Mouse (Mus musculus): ENCODE measurements at regions not wholly inside any gene's neighbourhood (a gene's known extent, or its start where the extent isn't known, plus 50 kb on each side); places are given as distances from the start of the nearest gene placed in this dataset.

DNA sequence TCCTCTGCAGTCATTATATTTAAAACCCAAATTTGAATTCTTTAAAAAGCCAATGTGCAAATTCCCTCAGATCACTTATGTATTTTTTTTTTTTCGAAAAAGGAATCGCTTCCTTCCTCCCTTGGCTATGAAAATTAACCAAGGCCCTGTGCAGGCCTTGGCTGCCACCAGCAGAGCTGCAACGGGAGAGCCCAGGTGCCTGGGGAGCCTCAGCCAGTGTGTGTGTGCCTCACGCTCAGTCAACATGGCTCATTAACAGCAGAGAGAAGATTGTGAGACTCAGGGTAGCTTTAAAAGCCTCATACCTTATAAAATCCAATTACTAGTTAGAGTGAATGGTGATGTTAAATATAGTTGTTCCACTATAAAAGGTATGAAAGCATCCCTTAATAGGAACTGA is 148.6 kb downstream of the Mex3b start:
- Histone ChIP-seq H3K36me3 (ENCODE audit: control insufficient read depth, insufficient read depth) (no peaks in the 10 kb centered on the region), H3K4me2 (ENCODE audit: low read depth, low read length) (no peak overlapping the region), H3K9ac (ENCODE audit: low read depth, low read length) (no peak overlapping the region), H3K4me1 (ENCODE audit: control insufficient read depth, low read depth, low read length) (no peaks in the 10 kb centered on the region), H3K9me3 (replicated peaks; ENCODE audit: control insufficient read depth, low read length) (no peaks in the 10 kb centered on the region), H3K27me3 (ENCODE audit: control insufficient read depth, insufficient read depth, low read depth, low read length) (no peaks in the 10 kb centered on the region), H3K4me3 (ENCODE audit: low read depth, low read length) (no peak overlapping the region), H3K27ac (ENCODE audit: low read length) (no peak overlapping the region)
- ATAC-seq (ENCODE audit: low read depth) = no peak
- WGBS (ENCODE audit: insufficient replicate concordance) = 47% methylated on average over 4 of the region's 4 CpGs

- H3K27me3 ChIP-seq (ENCODE audit: control insufficient read depth, insufficient read depth, low read depth, low read length) = no peaks in the 10 kb centered on the region
- ATAC-seq (ENCODE audit: low read depth) = no peak
These were observed 149.4 kb downstream of the Mex3b start for GRCm38 (mm10) chr7:83016566-83016965.

GRCm38 (mm10) chr7:83020584-83020983 is 153.5 kb downstream of the Mex3b start:
- H3K27me3 ChIP-seq (ENCODE audit: control insufficient read depth, insufficient read depth, low read depth, low read length) = no peaks in the 10 kb centered on the region
- WGBS (ENCODE audit: insufficient replicate concordance) = 53% methylated on average over 2 of the region's 2 CpGs
- H3K4me1 ChIP-seq (ENCODE audit: control insufficient read depth, low read depth, low read length) = no peaks in the 10 kb centered on the region
- no peak overlapping the region for H3K4me2 ChIP-seq (ENCODE audit: low read depth, low read length)
- no peak overlapping the region for H3K9ac ChIP-seq (ENCODE audit: low read depth, low read length)
- no peaks in the 10 kb centered on the region for H3K36me3 ChIP-seq (ENCODE audit: control insufficient read depth, insufficient read depth)
- H3K4me3 ChIP-seq (ENCODE audit: low read depth, low read length) = no peak overlapping the region
- H3K27ac ChIP-seq (ENCODE audit: low read length) = no peak overlapping the region
- no peaks in the 10 kb centered on the region for H3K9me3 ChIP-seq (replicated peaks; ENCODE audit: control insufficient read depth, low read length)
- ATAC-seq (ENCODE audit: low read depth) = no peak

More at GRCm38 (mm10) chr7:83016566-83016965, 149.4 kb downstream of the Mex3b start:
- 24% methylated on average over 4 of the region's 4 CpGs for WGBS (ENCODE audit: insufficient replicate concordance)
- no peak overlapping the region for H3K9ac ChIP-seq (ENCODE audit: low read depth, low read length)
- no peaks in the 10 kb centered on the region for H3K4me1 ChIP-seq (ENCODE audit: control insufficient read depth, low read depth, low read length)
- no peak overlapping the region for H3K4me2 ChIP-seq (ENCODE audit: low read depth, low read length)
- no peak overlapping the region for H3K27ac ChIP-seq (ENCODE audit: low read length)
- no peak overlapping the region for H3K4me3 ChIP-seq (ENCODE audit: low read depth, low read length)
- no peaks in the 10 kb centered on the region for H3K9me3 ChIP-seq (replicated peaks; ENCODE audit: control insufficient read depth, low read length)
- H3K36me3 ChIP-seq (ENCODE audit: control insufficient read depth, insufficient read depth) = no peaks in the 10 kb centered on the region

DNA sequence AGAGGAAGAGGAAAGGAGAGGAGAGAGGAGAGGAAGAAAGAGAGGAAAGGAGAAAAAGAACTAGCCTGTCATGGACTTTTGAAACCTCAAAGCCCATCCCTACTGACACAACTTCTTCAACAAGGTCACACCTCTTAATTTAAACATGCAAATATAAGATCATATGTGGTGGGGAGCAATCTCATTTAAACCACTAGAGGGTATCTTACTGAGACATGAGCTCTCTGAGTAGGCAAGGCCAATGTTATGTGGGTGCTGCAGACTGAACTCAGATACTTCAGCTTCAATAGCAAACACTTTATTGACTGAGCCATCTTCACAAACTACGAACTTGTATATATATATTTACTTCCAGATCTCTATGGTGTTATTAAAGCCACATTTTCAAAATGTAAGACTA is 156.9 kb downstream of the Mex3b start:
- Histone ChIP-seq H3K9ac (ENCODE audit: low read depth, low read length) (no peak overlapping the region), H3K36me3 (ENCODE audit: control insufficient read depth, insufficient read depth) (no peaks in the 10 kb centered on the region), H3K4me2 (ENCODE audit: low read depth, low read length) (no peak overlapping the region), H3K4me1 (ENCODE audit: control insufficient read depth, low read depth, low read length) (no peaks in the 10 kb centered on the region), H3K9me3 (replicated peaks; ENCODE audit: control insufficient read depth, low read length) (no peaks in the 10 kb centered on the region), H3K4me3 (ENCODE audit: low read depth, low read length) (no peak overlapping the region), H3K27me3 (ENCODE audit: control insufficient read depth, insufficient read depth, low read depth, low read length) (no peaks in the 10 kb centered on the region), H3K27ac (ENCODE audit: low read length) (no peak overlapping the region)
- ATAC-seq (ENCODE audit: low read depth) = no peak
- WGBS (ENCODE audit: insufficient replicate concordance) = 73% methylated on average over 1 of the region's 1 CpGs

- 15% methylated on average over 2 of the region's 2 CpGs for WGBS (ENCODE audit: insufficient replicate concordance)
- H3K36me3 ChIP-seq (ENCODE audit: control insufficient read depth, insufficient read depth) = no peaks in the 10 kb centered on the region
These were observed 164.0 kb downstream of the Mex3b start for GRCm38 (mm10) chr7:83031101-83031500.

DNA sequence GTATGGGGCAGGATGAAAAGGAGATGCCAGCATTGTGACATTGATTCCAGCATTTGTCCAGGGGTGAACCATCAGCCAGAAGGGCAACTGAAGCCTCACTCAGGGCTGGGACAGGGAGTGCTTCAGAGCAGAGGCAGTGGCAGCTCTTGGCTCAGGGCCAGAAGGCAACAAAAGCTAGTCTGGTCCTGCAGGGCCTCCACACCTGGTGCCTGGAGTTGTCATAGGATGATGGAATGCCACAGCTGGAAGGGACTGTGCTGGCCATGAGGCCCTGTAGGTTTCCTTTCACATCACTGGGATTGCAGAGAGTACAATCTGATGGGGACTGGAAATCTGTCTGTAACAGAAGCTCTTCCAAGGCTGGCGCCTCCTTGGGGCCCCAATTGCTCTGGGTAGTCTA is 164.9 kb downstream of the Mex3b start:
- no peak for ATAC-seq (ENCODE audit: low read depth)
- Histone ChIP-seq H3K4me1 (ENCODE audit: control insufficient read depth, low read depth, low read length) (no peaks in the 10 kb centered on the region), H3K9me3 (replicated peaks; ENCODE audit: control insufficient read depth, low read length) (no peaks in the 10 kb centered on the region), H3K36me3 (ENCODE audit: control insufficient read depth, insufficient read depth) (no peaks in the 10 kb centered on the region), H3K4me3 (ENCODE audit: low read depth, low read length) (no peak overlapping the region), H3K4me2 (ENCODE audit: low read depth, low read length) (no peak overlapping the region), H3K27ac (ENCODE audit: low read length) (no peak overlapping the region), H3K27me3 (ENCODE audit: control insufficient read depth, insufficient read depth, low read depth, low read length) (no peaks in the 10 kb centered on the region), H3K9ac (ENCODE audit: low read depth, low read length) (no peak overlapping the region)
- WGBS (ENCODE audit: insufficient replicate concordance) = 64% methylated on average over 1 of the region's 1 CpGs

More at GRCm38 (mm10) chr7:83031101-83031500, 164.0 kb downstream of the Mex3b start:
- Histone ChIP-seq H3K9ac (ENCODE audit: low read depth, low read length) (no peak overlapping the region), H3K27ac (ENCODE audit: low read length) (no peak overlapping the region), H3K4me1 (ENCODE audit: control insufficient read depth, low read depth, low read length) (no peaks in the 10 kb centered on the region), H3K9me3 (replicated peaks; ENCODE audit: control insufficient read depth, low read length) (no peaks in the 10 kb centered on the region), H3K27me3 (ENCODE audit: control insufficient read depth, insufficient read depth, low read depth, low read length) (no peaks in the 10 kb centered on the region), H3K4me2 (ENCODE audit: low read depth, low read length) (no peak overlapping the region), H3K4me3 (ENCODE audit: low read depth, low read length) (no peak overlapping the region)
- ATAC-seq (ENCODE audit: low read depth) = no peak

- ATAC-seq (ENCODE audit: low read depth) = no peak
- WGBS (ENCODE audit: insufficient replicate concordance) = 52% methylated on average over 2 of the region's 2 CpGs
- no peak overlapping the region for H3K27ac ChIP-seq (ENCODE audit: low read length)
These were observed 165.8 kb downstream of the Mex3b start for GRCm38 (mm10) chr7:83032924-83033323.

DNA sequence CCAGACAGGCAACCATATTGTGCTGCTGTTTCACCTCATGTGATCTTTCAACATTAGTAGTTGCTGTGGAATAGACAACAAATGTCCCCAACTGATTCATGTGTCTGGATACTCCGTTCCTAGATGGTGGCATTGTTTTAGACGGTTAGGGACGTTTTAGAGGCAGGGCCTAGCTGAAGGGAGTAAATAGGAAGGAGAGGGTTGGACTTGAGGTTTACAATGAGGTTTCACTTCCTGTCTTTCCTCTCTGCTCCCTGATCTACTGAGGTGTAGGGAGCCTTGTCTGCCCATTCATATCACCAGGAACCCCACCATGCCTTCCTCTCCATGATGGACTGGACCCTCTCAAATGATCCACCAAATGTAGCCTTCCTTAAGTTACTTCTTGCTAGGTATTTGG is 168.1 kb downstream of the Mex3b start:
- no peaks in the 10 kb centered on the region for H3K27me3 ChIP-seq (ENCODE audit: control insufficient read depth, insufficient read depth, low read depth, low read length)
- H3K4me3 ChIP-seq (ENCODE audit: low read depth, low read length) = no peak overlapping the region
- H3K27ac ChIP-seq (ENCODE audit: low read length) = no peak overlapping the region
- no peak for ATAC-seq (ENCODE audit: low read depth)
- no peaks in the 10 kb centered on the region for H3K36me3 ChIP-seq (ENCODE audit: control insufficient read depth, insufficient read depth)
- no peak overlapping the region for H3K4me2 ChIP-seq (ENCODE audit: low read depth, low read length)
- no peaks in the 10 kb centered on the region for H3K4me1 ChIP-seq (ENCODE audit: control insufficient read depth, low read depth, low read length)
- 51% methylated on average over 3 of the region's 3 CpGs for WGBS (ENCODE audit: insufficient replicate concordance)
- H3K9ac ChIP-seq (ENCODE audit: low read depth, low read length) = no peak overlapping the region
- H3K9me3 ChIP-seq (replicated peaks; ENCODE audit: control insufficient read depth, low read length) = no peaks in the 10 kb centered on the region

More at GRCm38 (mm10) chr7:83032924-83033323, 165.8 kb downstream of the Mex3b start:
- no peak overlapping the region for H3K4me2 ChIP-seq (ENCODE audit: low read depth, low read length)
- no peaks in the 10 kb centered on the region for H3K4me1 ChIP-seq (ENCODE audit: control insufficient read depth, low read depth, low read length)
- no peaks in the 10 kb centered on the region for H3K36me3 ChIP-seq (ENCODE audit: control insufficient read depth, insufficient read depth)
- no peak overlapping the region for H3K9ac ChIP-seq (ENCODE audit: low read depth, low read length)
- no peaks in the 10 kb centered on the region for H3K9me3 ChIP-seq (replicated peaks; ENCODE audit: control insufficient read depth, low read length)
- no peaks in the 10 kb centered on the region for H3K27me3 ChIP-seq (ENCODE audit: control insufficient read depth, insufficient read depth, low read depth, low read length)
- no peak overlapping the region for H3K4me3 ChIP-seq (ENCODE audit: low read depth, low read length)

GRCm38 (mm10) chr7:83036397-83036796 is 169.3 kb downstream of the Mex3b start:
- no peaks in the 10 kb centered on the region for H3K4me1 ChIP-seq (ENCODE audit: control insufficient read depth, low read depth, low read length)
- H3K27ac ChIP-seq (ENCODE audit: low read length) = no peak overlapping the region
- no peak overlapping the region for H3K9ac ChIP-seq (ENCODE audit: low read depth, low read length)
- no peaks in the 10 kb centered on the region for H3K27me3 ChIP-seq (ENCODE audit: control insufficient read depth, insufficient read depth, low read depth, low read length)
- ATAC-seq (ENCODE audit: low read depth) = no peak
- no peaks in the 10 kb centered on the region for H3K36me3 ChIP-seq (ENCODE audit: control insufficient read depth, insufficient read depth)
- H3K9me3 ChIP-seq (replicated peaks; ENCODE audit: control insufficient read depth, low read length) = no peaks in the 10 kb centered on the region
- no peak overlapping the region for H3K4me2 ChIP-seq (ENCODE audit: low read depth, low read length)
- 61% methylated on average over 1 of the region's 2 CpGs for WGBS (ENCODE audit: insufficient replicate concordance)
- no peak overlapping the region for H3K4me3 ChIP-seq (ENCODE audit: low read depth, low read length)

Data from liver, embryonic 16.5 days (tissue).